Mouse (Mus musculus): Measurements from ENCODE around the gene Brms1. TPM values are rescaled to one million over a fixed set of nuclear protein-coding genes. Genes with fewer than 3 reads are reported as not detected.

Gene Brms1
- polyA plus RNA-seq, 1 experiment from 2014 or later = 36.7 TPM

DNA sequence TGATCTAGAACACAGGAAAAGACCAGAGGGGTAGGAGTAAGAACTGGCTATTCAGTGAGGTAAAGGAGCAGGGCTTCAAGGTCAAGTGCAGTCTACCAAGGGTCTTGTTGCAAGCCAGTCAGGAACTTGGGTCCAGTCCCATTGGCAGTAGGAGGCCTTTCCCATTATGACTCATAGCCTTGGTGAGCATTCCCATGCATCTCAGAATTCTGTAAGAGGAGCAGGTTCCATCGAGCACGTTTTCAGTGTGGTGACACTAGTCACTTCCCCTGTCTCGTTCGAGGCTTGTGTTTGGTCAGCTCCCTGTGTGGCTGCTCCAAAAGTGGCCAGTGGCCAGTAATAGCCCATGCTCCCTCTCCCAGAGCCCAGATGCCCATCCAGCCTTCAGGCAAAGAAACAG is 4.4 kb downstream of the Brms1 start:
- no peak overlapping the region for H3K9ac ChIP-seq
- H3K27me3 ChIP-seq = peaks cover 12% of the 10 kb centered on the region
- no peaks in the 10 kb centered on the region for H3K9me3 ChIP-seq
- no peak for ATAC-seq (ENCODE audit: low FRiP score, low read depth)
- H3K4me1 ChIP-seq = peaks cover 24% of the 10 kb centered on the region
- H3K4me3 ChIP-seq = no peak overlapping the region
- 80% methylated on average over 4 of the region's 4 CpGs for whole genome bisulfite sequencing
- peaks cover 55% of the 10 kb centered on the region for H3K36me3 ChIP-seq
- H3K27ac ChIP-seq = no peak overlapping the region
- H3K4me2 ChIP-seq (replicated peaks) = no peak overlapping the region

- no peaks in the 10 kb centered on the region for H3K9me3 ChIP-seq
- ATAC-seq (ENCODE audit: low FRiP score, low read depth) = no peak
- no peak overlapping the region for H3K27ac ChIP-seq
- no peak overlapping the region for H3K4me2 ChIP-seq (replicated peaks)
- WGBS = 84% methylated on average over 14 of the region's 14 CpGs
- H3K27me3 ChIP-seq = peaks cover 41% of the 10 kb centered on the region
- no peak overlapping the region for H3K4me3 ChIP-seq
- no peak overlapping the region for H3K9ac ChIP-seq
- H3K4me1 ChIP-seq = peaks cover 25% of the 10 kb centered on the region
- peaks cover 50% of the 10 kb centered on the region for H3K36me3 ChIP-seq
Observed at GRCm38 (mm10) chr19:5048138-5049056, 7.2 kb downstream of the Brms1 start.

DNA sequence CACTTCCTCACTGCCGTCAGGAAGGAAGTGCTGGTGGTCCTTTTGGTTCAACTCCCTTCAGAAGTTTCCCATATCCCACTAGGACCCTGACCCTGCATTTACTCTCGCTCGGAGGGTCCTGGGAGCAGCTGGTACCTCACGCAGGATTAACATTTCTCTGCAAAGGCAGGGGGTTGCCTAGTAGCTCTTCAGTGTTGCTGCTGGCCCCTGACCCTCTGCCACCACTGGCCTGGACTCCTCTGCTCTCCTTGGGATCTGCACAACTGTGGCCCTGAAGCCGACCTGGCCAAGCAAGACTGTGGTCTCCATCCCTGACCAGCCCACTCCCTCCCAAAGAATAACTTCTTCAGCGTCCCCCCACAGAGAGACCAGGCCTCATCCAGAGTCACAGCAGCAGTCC is 8.2 kb downstream of the Brms1 start:
- Histone ChIP-seq H3K36me3 (peaks cover 43% of the 10 kb centered on the region), H3K9ac (no peak overlapping the region), H3K4me2 (replicated peaks) (no peak overlapping the region), H3K4me3 (no peak overlapping the region), H3K27ac (no peak overlapping the region), H3K4me1 (peaks cover 25% of the 10 kb centered on the region), H3K9me3 (no peaks in the 10 kb centered on the region), H3K27me3 (peaks cover 50% of the 10 kb centered on the region)
- ATAC-seq (ENCODE audit: low FRiP score, low read depth) = no peak
- WGBS = 79% methylated on average over 6 of the region's 6 CpGs

GRCm38 (mm10) chr19:5050047-5050905 is 9.1 kb downstream of the Brms1 start, which contains the start of gene Rin1:
TSS of gene Rin1 (plus strand) at chr19:5050481.
- WGBS = 15% methylated on average over 14 of the region's 14 CpGs
- H3K9ac ChIP-seq = peak within 1 kb of the TSS; percentile 50
- peak within 1 kb of the TSS; percentile 47 for H3K4me2 ChIP-seq (replicated peaks)
- peaks cover 43% of the 10 kb centered on the region for H3K36me3 ChIP-seq
- no peak within 1 kb of the TSS for H3K27ac ChIP-seq
- no peak for ATAC-seq (ENCODE audit: low FRiP score, low read depth)
- peaks cover 60% of the 10 kb centered on the region for H3K27me3 ChIP-seq
- peaks cover 25% of the 10 kb centered on the region for H3K4me1 ChIP-seq
- H3K4me3 ChIP-seq = peak within 1 kb of the TSS; percentile 24
- H3K9me3 ChIP-seq = no peaks in the 10 kb centered on the region

DNA sequence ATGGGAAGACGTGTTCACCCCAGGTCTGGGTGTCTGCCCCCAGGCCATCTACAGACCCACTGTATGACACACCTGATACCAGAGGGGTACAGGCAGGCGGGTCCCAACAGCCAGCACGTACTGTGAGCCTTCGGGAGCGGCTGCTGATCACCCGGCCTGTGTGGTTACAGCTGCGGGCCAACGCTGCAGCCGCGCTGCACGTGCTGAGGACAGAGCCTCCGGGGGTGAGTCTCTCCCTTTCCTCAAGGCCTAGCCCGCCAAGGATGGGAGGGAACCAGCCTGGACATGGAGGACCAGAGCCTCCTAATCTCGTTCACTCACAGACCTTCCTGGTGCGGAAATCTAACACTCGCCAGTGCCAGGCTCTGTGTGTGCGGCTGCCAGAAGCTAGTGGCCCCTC is 9.9 kb downstream of the Brms1 start:
- Histone ChIP-seq H3K9ac (peak overlapping the region; percentile 50), H3K27ac (no peak overlapping the region), H3K36me3 (peaks cover 37% of the 10 kb centered on the region), H3K4me3 (peak overlapping the region; percentile 24), H3K9me3 (no peaks in the 10 kb centered on the region), H3K4me1 (peaks cover 25% of the 10 kb centered on the region), H3K27me3 (peaks cover 63% of the 10 kb centered on the region), H3K4me2 (replicated peaks) (peak overlapping the region; percentile 47)
- no peak for ATAC-seq (ENCODE audit: low FRiP score, low read depth)
- WGBS = 5% methylated on average over 17 of the region's 17 CpGs

GRCm38 (mm10) chr19:5051515-5051914 is 10.4 kb downstream of the Brms1 start:
- no peak overlapping the region for H3K27ac ChIP-seq
- H3K4me2 ChIP-seq (replicated peaks) = peak overlapping the region; percentile 47
- peaks cover 28% of the 10 kb centered on the region for H3K4me1 ChIP-seq
- no peaks in the 10 kb centered on the region for H3K9me3 ChIP-seq
- 0 out of 2 replicates have a peak overlapping the region, but pooled peaks have one; percentile 50 for H3K9ac ChIP-seq
- peak overlapping the region; percentile 24; the same call in 1 of the 2 replicates for H3K4me3 ChIP-seq
- ATAC-seq (ENCODE audit: low FRiP score, low read depth) = no peak
- 39% methylated on average over 3 of the region's 3 CpGs for WGBS
- peaks cover 63% of the 10 kb centered on the region for H3K27me3 ChIP-seq
- H3K36me3 ChIP-seq = peaks cover 32% of the 10 kb centered on the region

GRCm38 (mm10) chr19:5052166-5052822 is 11.1 kb downstream of the Brms1 start:
- Histone ChIP-seq H3K27me3 (peaks cover 63% of the 10 kb centered on the region), H3K4me1 (peaks cover 31% of the 10 kb centered on the region), H3K4me2 (replicated peaks) (peak overlapping the region; percentile 23; the same call in 1 of the 2 replicates), H3K9ac (no peak overlapping the region), H3K9me3 (no peaks in the 10 kb centered on the region), H3K36me3 (peaks cover 24% of the 10 kb centered on the region), H3K27ac (no peak overlapping the region), H3K4me3 (no peak overlapping the region)
- ATAC-seq (ENCODE audit: low FRiP score, low read depth) = no peak
- WGBS = 27% methylated on average over 25 of the region's 25 CpGs

- Histone ChIP-seq H3K27me3 (peaks cover 63% of the 10 kb centered on the region), H3K27ac (no peak overlapping the region), H3K9ac (no peak overlapping the region), H3K36me3 (peaks cover 18% of the 10 kb centered on the region), H3K4me1 (peaks cover 32% of the 10 kb centered on the region), H3K4me3 (no peak overlapping the region), H3K9me3 (no peaks in the 10 kb centered on the region), H3K4me2 (replicated peaks) (no peak overlapping the region)
- no peak for ATAC-seq (ENCODE audit: low FRiP score, low read depth)
- 56% methylated on average over 17 of the region's 17 CpGs for WGBS
Observed at GRCm38 (mm10) chr19:5052853-5053252, 11.7 kb downstream of the Brms1 start.

DNA sequence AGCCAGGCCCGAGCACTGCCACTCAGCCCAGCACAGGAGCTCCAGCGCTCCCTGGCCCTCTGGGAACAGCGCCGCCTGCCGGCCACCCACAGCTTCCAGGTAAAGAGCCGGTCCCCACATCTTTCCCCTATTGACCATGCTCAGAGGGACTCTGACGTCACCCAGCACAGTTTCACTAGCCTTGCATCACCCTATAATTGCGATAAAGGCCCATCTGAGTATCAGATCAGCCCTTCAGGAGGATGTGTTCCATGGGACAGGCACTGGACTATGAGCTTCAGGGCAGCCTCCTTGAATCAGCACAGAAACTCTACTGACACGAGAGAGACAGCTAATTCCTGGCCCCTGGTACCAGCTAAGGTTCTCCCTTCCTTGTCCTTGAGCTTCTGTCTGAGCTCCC is 12.8 kb downstream of the Brms1 start:
- no peak overlapping the region for H3K4me2 ChIP-seq (replicated peaks)
- H3K36me3 ChIP-seq = peaks cover 8% of the 10 kb centered on the region
- WGBS = 19% methylated on average over 9 of the region's 9 CpGs
- no peak overlapping the region for H3K27ac ChIP-seq
- peaks cover 42% of the 10 kb centered on the region for H3K4me1 ChIP-seq
- no peak overlapping the region for H3K9ac ChIP-seq
- no peaks in the 10 kb centered on the region for H3K9me3 ChIP-seq
- no peak overlapping the region for H3K4me3 ChIP-seq
- peaks cover 63% of the 10 kb centered on the region for H3K27me3 ChIP-seq
- ATAC-seq (ENCODE audit: low FRiP score, low read depth) = no peak

GRCm38 (mm10) chr19:5056251-5056650 is 15.1 kb downstream of the Brms1 start:
- H3K27me3 ChIP-seq = peaks cover 43% of the 10 kb centered on the region
- H3K4me1 ChIP-seq = peaks cover 47% of the 10 kb centered on the region
- no peak overlapping the region for H3K4me3 ChIP-seq
- WGBS = 8% methylated on average over 6 of the region's 6 CpGs
- ATAC-seq (ENCODE audit: low FRiP score, low read depth) = no peak
- no peak overlapping the region for H3K27ac ChIP-seq
- H3K9ac ChIP-seq = no peak overlapping the region
- no peaks in the 10 kb centered on the region for H3K36me3 ChIP-seq
- H3K4me2 ChIP-seq (replicated peaks) = peak overlapping the region; percentile 25; the same call in 1 of the 2 replicates
- H3K9me3 ChIP-seq = no peaks in the 10 kb centered on the region

DNA sequence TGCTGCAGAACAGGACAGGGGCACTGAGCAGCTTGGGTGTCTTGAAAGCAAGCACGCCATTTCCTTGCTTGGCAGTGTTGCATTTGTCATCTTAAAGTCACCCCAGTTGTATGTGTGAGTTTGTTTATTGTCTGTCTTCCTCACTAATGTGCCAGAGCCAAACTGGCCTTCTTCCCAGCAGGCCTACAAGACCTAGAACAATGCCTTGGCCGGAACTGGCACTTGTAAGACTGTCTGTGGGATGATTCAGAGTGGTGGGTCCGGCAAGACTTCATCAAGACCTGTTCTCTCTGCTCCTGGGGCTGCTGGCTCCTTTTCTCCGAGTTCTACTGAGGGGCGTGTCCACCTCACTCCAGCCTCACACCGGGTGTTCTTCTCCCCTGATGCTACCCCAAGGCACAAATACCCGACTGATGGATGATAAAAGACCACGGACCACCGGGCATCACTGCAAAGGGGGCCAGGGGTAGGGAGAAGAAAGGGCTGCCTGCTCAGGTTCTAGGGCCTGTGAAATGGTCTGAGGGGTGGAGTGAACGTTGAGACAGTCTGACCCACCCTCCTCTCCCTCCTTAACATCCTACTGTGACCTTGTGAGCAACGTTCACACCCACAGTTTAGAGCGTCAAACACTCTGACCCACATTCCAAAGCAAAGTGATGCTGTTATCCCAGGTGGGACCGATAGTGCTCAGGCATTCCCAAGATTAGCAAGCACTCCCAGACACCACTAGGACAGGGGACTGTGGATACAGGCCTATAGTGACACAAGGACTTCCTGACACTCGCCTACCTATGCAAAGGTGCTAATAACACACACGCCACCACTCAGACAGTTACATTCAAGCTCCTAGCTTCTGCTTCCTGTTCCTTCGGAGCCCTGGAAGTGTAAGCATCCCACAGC is 17.0 kb downstream of the Brms1 start:
- Histone ChIP-seq H3K9me3 (no peaks in the 10 kb centered on the region), H3K4me3 (no peak overlapping the region), H3K27me3 (peaks cover 24% of the 10 kb centered on the region), H3K9ac (peak overlapping the region; percentile 32; the same call in 1 of the 2 replicates), H3K27ac (no peak overlapping the region; the same call in 1 of the 2 replicates), H3K4me1 (peaks cover 43% of the 10 kb centered on the region), H3K4me2 (replicated peaks) (no peak overlapping the region), H3K36me3 (no peaks in the 10 kb centered on the region)
- 26% methylated on average over 16 of the region's 16 CpGs for WGBS
- no peak for ATAC-seq (ENCODE audit: low FRiP score, low read depth)
